Mouse (Mus musculus): ENCODE results near the gene Rbmx. TPM values are rescaled to one million over a fixed set of nuclear protein-coding genes. Genes with fewer than 3 reads are reported as not detected.

Gene Rbmx
- polyA plus RNA-seq (2011; ENCODE audit: insufficient read depth, insufficient read length, low read depth, missing spikeins) = 25.0 and 28.7 TPM in 2 replicates

- peak within 1 kb of the TSS; percentile 82 for H3K9ac ChIP-seq (ENCODE audit: low read depth, poor library complexity, severe bottlenecking)
- H3K27me3 ChIP-seq (ENCODE audit: control insufficient read depth, insufficient read depth, low read length, poor library complexity, severe bottlenecking) = no peaks in the 10 kb centered on the region
- H3K27ac ChIP-seq (ENCODE audit: insufficient read depth, low read length) = peak within 1 kb of the TSS; percentile 26; the same call in 1 of the 2 replicates
- H3K4me3 ChIP-seq (ENCODE audit: low read depth, low read length) = peak within 1 kb of the TSS; percentile 88
- TF ChIP-seq CTCF (IDR thresholded peaks at IDR 0.05; ENCODE audit: low read depth, low read length) = no peak
- TF ChIP-seq POLR2A (IDR thresholded peaks at IDR 0.05; ENCODE audit: insufficient read depth, low read length) = peak; percentile 18
- no peaks in the 10 kb centered on the region for H3K9me3 ChIP-seq (replicated peaks; ENCODE audit: control insufficient read depth, insufficient read depth, low read length, poor library complexity, severe bottlenecking)
- no peaks in the 10 kb centered on the region for H3K4me1 ChIP-seq (ENCODE audit: control insufficient read depth, insufficient read depth, low read length)
- peaks cover 22% of the 10 kb centered on the region for H3K36me3 ChIP-seq (ENCODE audit: control insufficient read depth, insufficient read depth, low read length, poor library complexity, severe bottlenecking)
Observed at GRCm38 (mm10) chrX:57392367-57393246, at the start of gene Rbmx. TSS of gene Rbmx (minus strand) at chrX:57393036.

DNA sequence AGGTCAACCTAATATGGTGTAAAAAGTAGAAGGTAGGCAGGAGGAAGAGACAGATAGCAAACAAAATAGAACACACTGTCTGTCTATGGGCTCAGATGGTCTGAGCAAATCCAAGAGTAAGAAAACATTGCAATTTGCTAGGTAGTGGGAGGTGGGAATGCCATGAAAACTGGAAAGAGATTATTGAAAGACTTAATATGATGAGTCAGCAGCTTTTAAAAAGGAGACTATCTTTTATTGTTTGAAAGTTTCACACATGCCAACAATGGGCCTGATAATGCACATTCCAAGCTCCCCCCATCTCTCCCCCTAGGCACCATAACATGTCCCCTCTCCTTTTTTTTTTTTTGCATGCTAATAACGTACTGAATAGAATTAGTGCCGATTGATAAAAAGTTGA, 41.1 kb upstream of the Rbmx start:
- Histone ChIP-seq H3K9ac (ENCODE audit: low read depth, poor library complexity, severe bottlenecking) (no peak overlapping the region), H3K4me1 (ENCODE audit: control insufficient read depth, insufficient read depth, low read length) (no peaks in the 10 kb centered on the region), H3K9me3 (replicated peaks; ENCODE audit: control insufficient read depth, insufficient read depth, low read length, poor library complexity, severe bottlenecking) (no peaks in the 10 kb centered on the region), H3K27me3 (ENCODE audit: control insufficient read depth, insufficient read depth, low read length, poor library complexity, severe bottlenecking) (no peaks in the 10 kb centered on the region), H3K36me3 (ENCODE audit: control insufficient read depth, insufficient read depth, low read length, poor library complexity, severe bottlenecking) (no peaks in the 10 kb centered on the region), H3K27ac (ENCODE audit: insufficient read depth, low read length) (no peak overlapping the region), H3K4me3 (ENCODE audit: low read depth, low read length) (no peak overlapping the region)
- TF ChIP-seq EP300 (IDR thresholded peaks at IDR 0.05; ENCODE audit: insufficient read depth, low read depth, low read length) = no peak
- TF ChIP-seq CTCF (IDR thresholded peaks at IDR 0.05; ENCODE audit: low read depth, low read length) = no peak
- no peak for TF ChIP-seq POLR2A (IDR thresholded peaks at IDR 0.05; ENCODE audit: insufficient read depth, low read length)

DNA sequence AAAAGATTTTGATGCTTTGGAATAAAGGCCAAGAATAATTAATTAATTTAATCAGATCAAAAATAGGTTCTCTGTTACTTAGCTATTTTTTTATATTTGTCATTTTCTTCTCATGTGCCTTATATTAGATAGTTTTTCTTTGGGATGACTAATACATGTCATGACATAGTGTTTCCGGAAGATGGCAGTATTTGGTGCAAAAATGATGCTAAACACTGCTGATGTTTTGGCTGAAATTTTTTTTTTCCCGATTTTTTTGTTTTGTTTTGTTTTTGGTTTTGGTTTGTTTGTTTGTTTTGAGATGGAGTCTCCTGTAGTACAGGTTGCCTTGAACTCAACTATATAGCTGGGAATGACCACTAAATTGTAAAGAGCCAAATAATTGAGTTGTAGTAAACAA, 38.8 kb upstream of the Rbmx start:
- Histone ChIP-seq H3K9me3 (replicated peaks; ENCODE audit: control insufficient read depth, insufficient read depth, low read length, poor library complexity, severe bottlenecking) (no peaks in the 10 kb centered on the region), H3K27me3 (ENCODE audit: control insufficient read depth, insufficient read depth, low read length, poor library complexity, severe bottlenecking) (no peaks in the 10 kb centered on the region), H3K36me3 (ENCODE audit: control insufficient read depth, insufficient read depth, low read length, poor library complexity, severe bottlenecking) (no peaks in the 10 kb centered on the region), H3K9ac (ENCODE audit: low read depth, poor library complexity, severe bottlenecking) (no peak overlapping the region), H3K27ac (ENCODE audit: insufficient read depth, low read length) (no peak overlapping the region), H3K4me3 (ENCODE audit: low read depth, low read length) (no peak overlapping the region), H3K4me1 (ENCODE audit: control insufficient read depth, insufficient read depth, low read length) (no peaks in the 10 kb centered on the region)
- TF ChIP-seq EP300 (IDR thresholded peaks at IDR 0.05; ENCODE audit: insufficient read depth, low read depth, low read length) = no peak
- no peak for TF ChIP-seq CTCF (IDR thresholded peaks at IDR 0.05; ENCODE audit: low read depth, low read length)

DNA sequence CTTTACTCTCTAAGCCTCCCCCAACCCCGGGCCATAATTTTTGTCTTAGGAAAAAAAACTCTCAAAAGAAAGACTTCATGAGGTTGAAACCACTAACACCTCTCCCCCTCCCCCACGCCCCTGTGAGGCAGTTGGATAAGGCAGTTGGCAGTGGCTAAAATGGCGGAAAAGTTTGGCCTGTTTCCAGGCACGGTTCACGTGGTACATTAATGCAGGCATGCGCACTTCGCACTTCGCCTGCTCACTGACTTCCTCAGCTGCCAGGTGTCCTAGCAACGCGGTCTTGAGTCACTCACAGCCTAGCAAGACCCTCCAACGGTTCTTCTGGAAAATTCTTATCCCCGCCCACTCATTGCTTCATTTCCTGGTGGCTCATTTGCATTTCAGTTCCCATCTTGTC, 15.9 kb upstream of the Rbmx start, which contains the start of gene Gm364:
Gene Gm364, plus strand, starts transcription at position 386 of the 400 bp plus-strand sequence.
- Histone ChIP-seq H3K27me3 (ENCODE audit: control insufficient read depth, insufficient read depth, low read length, poor library complexity, severe bottlenecking) (no peaks in the 10 kb centered on the region), H3K4me3 (ENCODE audit: low read depth, low read length) (no peak within 1 kb of the TSS), H3K4me1 (ENCODE audit: control insufficient read depth, insufficient read depth, low read length) (no peaks in the 10 kb centered on the region), H3K27ac (ENCODE audit: insufficient read depth, low read length) (no peak within 1 kb of the TSS), H3K36me3 (ENCODE audit: control insufficient read depth, insufficient read depth, low read length, poor library complexity, severe bottlenecking) (no peaks in the 10 kb centered on the region), H3K9ac (ENCODE audit: low read depth, poor library complexity, severe bottlenecking) (no peak within 1 kb of the TSS), H3K9me3 (replicated peaks; ENCODE audit: control insufficient read depth, insufficient read depth, low read length, poor library complexity, severe bottlenecking) (no peaks in the 10 kb centered on the region)
- TF ChIP-seq CTCF (IDR thresholded peaks at IDR 0.05; ENCODE audit: low read depth, low read length) (no peak), EP300 (IDR thresholded peaks at IDR 0.05; ENCODE audit: insufficient read depth, low read depth, low read length) (no peak), POLR2A (IDR thresholded peaks at IDR 0.05; ENCODE audit: insufficient read depth, low read length) (no peak)

DNA sequence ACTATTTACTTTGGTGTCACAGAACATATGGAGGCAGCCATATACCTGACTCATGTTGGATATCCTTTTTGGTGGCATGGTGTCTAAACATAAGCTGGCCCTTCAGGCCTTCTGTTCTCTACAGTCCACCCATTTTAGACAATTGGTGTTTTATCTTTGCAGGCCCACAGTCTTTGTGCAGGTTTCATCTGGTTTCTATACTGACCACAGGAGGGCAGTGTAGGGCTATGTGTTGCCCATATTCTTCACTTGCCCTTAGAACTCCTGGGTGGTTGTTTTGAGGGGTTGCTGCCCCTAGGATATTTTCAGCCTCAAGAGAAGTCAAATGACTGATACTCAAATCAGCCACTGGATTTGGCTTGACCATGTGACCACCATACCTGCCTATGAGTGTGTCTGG, 10.8 kb upstream of the Rbmx start:
- TF ChIP-seq EP300 (IDR thresholded peaks at IDR 0.05; ENCODE audit: insufficient read depth, low read depth, low read length) = no peak
- TF ChIP-seq CTCF (IDR thresholded peaks at IDR 0.05; ENCODE audit: low read depth, low read length) = no peak
- TF ChIP-seq POLR2A (IDR thresholded peaks at IDR 0.05; ENCODE audit: insufficient read depth, low read length) = no peak
- H3K4me1 ChIP-seq (ENCODE audit: control insufficient read depth, insufficient read depth, low read length) = no peaks in the 10 kb centered on the region
- H3K9me3 ChIP-seq (replicated peaks; ENCODE audit: control insufficient read depth, insufficient read depth, low read length, poor library complexity, severe bottlenecking) = no peaks in the 10 kb centered on the region
- H3K27ac ChIP-seq (ENCODE audit: insufficient read depth, low read length) = no peak overlapping the region
- H3K36me3 ChIP-seq (ENCODE audit: control insufficient read depth, insufficient read depth, low read length, poor library complexity, severe bottlenecking) = no peaks in the 10 kb centered on the region
- no peaks in the 10 kb centered on the region for H3K27me3 ChIP-seq (ENCODE audit: control insufficient read depth, insufficient read depth, low read length, poor library complexity, severe bottlenecking)
- no peak overlapping the region for H3K4me3 ChIP-seq (ENCODE audit: low read depth, low read length)
- no peak overlapping the region for H3K9ac ChIP-seq (ENCODE audit: low read depth, poor library complexity, severe bottlenecking)

- Histone ChIP-seq H3K4me3 (ENCODE audit: low read depth, low read length) (no peak overlapping the region), H3K27me3 (ENCODE audit: control insufficient read depth, insufficient read depth, low read length, poor library complexity, severe bottlenecking) (no peaks in the 10 kb centered on the region), H3K27ac (ENCODE audit: insufficient read depth, low read length) (no peak overlapping the region), H3K9me3 (replicated peaks; ENCODE audit: control insufficient read depth, insufficient read depth, low read length, poor library complexity, severe bottlenecking) (no peaks in the 10 kb centered on the region), H3K4me1 (ENCODE audit: control insufficient read depth, insufficient read depth, low read length) (no peaks in the 10 kb centered on the region), H3K36me3 (ENCODE audit: control insufficient read depth, insufficient read depth, low read length, poor library complexity, severe bottlenecking) (no peaks in the 10 kb centered on the region), H3K9ac (ENCODE audit: low read depth, poor library complexity, severe bottlenecking) (no peak overlapping the region)
- TF ChIP-seq POLR2A (IDR thresholded peaks at IDR 0.05; ENCODE audit: insufficient read depth, low read length) (no peak), CTCF (IDR thresholded peaks at IDR 0.05; ENCODE audit: low read depth, low read length) (no peak), EP300 (IDR thresholded peaks at IDR 0.05; ENCODE audit: insufficient read depth, low read depth, low read length) (no peak)
Observed at GRCm38 (mm10) chrX:57401388-57401787, 8.6 kb upstream of the Rbmx start.
